Mouse (Mus musculus): Measurements from ENCODE around the gene Kcnj3. TPM values are rescaled to one million over a fixed set of nuclear protein-coding genes. Genes with fewer than 3 reads are reported as not detected.
"Not testable (repeated sequence)": the region's sequence is repeated elsewhere in the genome, so short reads cannot be mapped to it uniquely, and the experiment has no call there.

Kcnj3 gene
- polyA plus RNA-seq, 2 experiments = 0.45 to 0.48 TPM

DNA sequence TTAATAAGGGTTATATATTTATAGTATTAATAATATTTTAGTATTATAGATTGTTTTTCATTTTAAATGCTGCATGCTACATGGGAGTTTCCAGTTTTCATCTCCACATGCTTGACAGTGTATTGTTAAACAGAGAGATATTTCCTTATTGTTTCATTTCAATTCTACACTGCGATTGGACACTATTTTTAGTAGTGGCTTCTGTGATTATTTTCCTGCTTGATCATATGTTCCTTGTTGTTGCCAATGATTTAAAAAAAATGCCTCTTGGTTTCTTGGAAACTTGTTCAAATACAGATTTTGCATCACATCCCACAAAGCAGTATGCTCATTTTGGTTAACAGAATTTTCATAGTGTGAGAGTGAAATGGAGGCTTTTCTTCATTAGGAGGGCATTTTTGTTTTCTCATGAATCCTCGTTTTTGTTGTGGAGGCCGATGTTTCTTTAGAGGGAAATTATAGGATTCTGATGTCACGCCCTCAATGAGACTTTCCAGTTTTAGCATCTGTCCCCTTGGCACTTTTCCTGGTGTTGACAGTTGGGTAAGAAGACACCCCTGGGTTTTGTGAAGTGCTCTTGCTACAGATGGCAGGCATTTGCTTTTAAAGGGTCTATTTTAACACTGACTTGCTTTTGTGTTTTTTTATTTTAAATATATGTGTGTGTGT lies 44.3 kb downstream of the Kcnj3 start:
- Histone ChIP-seq H3K27me3 (ENCODE audit: control insufficient read depth, insufficient read depth, low read length) (no peaks in the 10 kb centered on the region), H3K4me3 (replicated peaks; ENCODE audit: low read length) (no peak overlapping the region), H3K4me2 (replicated peaks; ENCODE audit: low read depth, low read length, severe bottlenecking) (no peak overlapping the region), H3K36me3 (ENCODE audit: control insufficient read depth, insufficient read depth, low read length) (no peaks in the 10 kb centered on the region), H3K4me1 (ENCODE audit: control insufficient read depth, insufficient read depth, low read length) (no peaks in the 10 kb centered on the region), H3K9me3 (ENCODE audit: control insufficient read depth, low read length) (no peaks in the 10 kb centered on the region), H3K9ac (ENCODE audit: low read depth, low read length, severe bottlenecking) (no peak overlapping the region), H3K27ac (replicated peaks; ENCODE audit: low read depth, low read length) (no peak overlapping the region)
- 79% methylated on average over 4 of the region's 4 CpGs for WGBS
- DNase-seq (ENCODE audit: low spot score) = no peak
- TF ChIP-seq POLR2A (IDR thresholded peaks at IDR 0.05; ENCODE audit: borderline replicate concordance, extremely low read depth, insufficient read depth, insufficient read length) = no peak
- no peak for ATAC-seq (ENCODE audit: low FRiP score, low read depth)

- Histone ChIP-seq H3K4me1 (ENCODE audit: control insufficient read depth, insufficient read depth, low read length) (no peaks in the 10 kb centered on the region), H3K9me3 (ENCODE audit: control insufficient read depth, low read length) (no peaks in the 10 kb centered on the region), H3K9ac (ENCODE audit: low read depth, low read length, severe bottlenecking) (no peak overlapping the region), H3K27ac (replicated peaks; ENCODE audit: low read depth, low read length) (no peak overlapping the region), H3K4me2 (replicated peaks; ENCODE audit: low read depth, low read length, severe bottlenecking) (no peak overlapping the region), H3K36me3 (ENCODE audit: control insufficient read depth, insufficient read depth, low read length) (no peaks in the 10 kb centered on the region), H3K4me3 (replicated peaks; ENCODE audit: low read length) (no peak overlapping the region), H3K27me3 (ENCODE audit: control insufficient read depth, insufficient read depth, low read length) (no peaks in the 10 kb centered on the region)
- no peak for TF ChIP-seq POLR2A (IDR thresholded peaks at IDR 0.05; ENCODE audit: borderline replicate concordance, extremely low read depth, insufficient read depth, insufficient read length)
- no peak for DNase-seq (ENCODE audit: low spot score)
- ATAC-seq (ENCODE audit: low FRiP score, low read depth) = no peak
Measured at GRCm38 (mm10) chr2:55480602-55480965, 44.8 kb downstream of the Kcnj3 start.

DNA sequence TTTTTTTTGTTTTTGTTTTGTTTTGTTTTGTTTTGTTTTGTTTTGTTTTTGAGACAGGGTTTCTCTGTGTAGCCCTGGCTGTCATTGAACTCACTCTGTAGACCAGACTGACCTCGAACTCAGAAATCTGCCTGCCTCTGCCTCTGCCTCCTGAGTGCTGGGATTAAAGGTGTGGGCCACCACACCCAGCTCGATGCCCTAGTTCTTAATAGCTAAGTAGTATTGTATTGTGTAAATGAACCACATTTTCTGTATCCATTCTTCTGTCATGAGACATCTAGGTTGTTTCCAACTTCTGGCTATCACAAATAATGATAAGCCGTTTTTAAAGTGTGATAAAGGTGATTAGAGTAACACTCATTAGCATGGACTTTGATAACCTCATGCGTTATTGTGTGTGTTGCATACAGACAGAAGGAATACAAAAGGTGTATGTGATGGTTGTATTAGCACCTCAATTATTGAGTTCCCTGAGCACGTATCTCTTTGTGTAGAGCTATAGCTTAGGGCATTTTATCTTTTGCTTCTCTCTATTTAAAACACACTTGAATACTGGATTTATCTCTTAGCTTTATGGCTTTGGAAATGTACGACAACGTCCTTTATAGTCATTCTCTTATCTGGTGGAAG lies 49.8 kb downstream of the Kcnj3 start:
- H3K4me3 ChIP-seq (replicated peaks; ENCODE audit: low read length); H3K4me1 ChIP-seq (ENCODE audit: control insufficient read depth, insufficient read depth, low read length); H3K9ac ChIP-seq (ENCODE audit: low read depth, low read length, severe bottlenecking); H3K27ac ChIP-seq (replicated peaks; ENCODE audit: low read depth, low read length); H3K27me3 ChIP-seq (ENCODE audit: control insufficient read depth, insufficient read depth, low read length); H3K4me2 ChIP-seq (replicated peaks; ENCODE audit: low read depth, low read length, severe bottlenecking); ATAC-seq (ENCODE audit: low FRiP score, low read depth); DNase-seq (ENCODE audit: low spot score); H3K9me3 ChIP-seq (ENCODE audit: control insufficient read depth, low read length); H3K36me3 ChIP-seq (ENCODE audit: control insufficient read depth, insufficient read depth, low read length): not testable (repeated sequence)
- 87% methylated on average over 7 of the region's 7 CpGs for WGBS

DNA sequence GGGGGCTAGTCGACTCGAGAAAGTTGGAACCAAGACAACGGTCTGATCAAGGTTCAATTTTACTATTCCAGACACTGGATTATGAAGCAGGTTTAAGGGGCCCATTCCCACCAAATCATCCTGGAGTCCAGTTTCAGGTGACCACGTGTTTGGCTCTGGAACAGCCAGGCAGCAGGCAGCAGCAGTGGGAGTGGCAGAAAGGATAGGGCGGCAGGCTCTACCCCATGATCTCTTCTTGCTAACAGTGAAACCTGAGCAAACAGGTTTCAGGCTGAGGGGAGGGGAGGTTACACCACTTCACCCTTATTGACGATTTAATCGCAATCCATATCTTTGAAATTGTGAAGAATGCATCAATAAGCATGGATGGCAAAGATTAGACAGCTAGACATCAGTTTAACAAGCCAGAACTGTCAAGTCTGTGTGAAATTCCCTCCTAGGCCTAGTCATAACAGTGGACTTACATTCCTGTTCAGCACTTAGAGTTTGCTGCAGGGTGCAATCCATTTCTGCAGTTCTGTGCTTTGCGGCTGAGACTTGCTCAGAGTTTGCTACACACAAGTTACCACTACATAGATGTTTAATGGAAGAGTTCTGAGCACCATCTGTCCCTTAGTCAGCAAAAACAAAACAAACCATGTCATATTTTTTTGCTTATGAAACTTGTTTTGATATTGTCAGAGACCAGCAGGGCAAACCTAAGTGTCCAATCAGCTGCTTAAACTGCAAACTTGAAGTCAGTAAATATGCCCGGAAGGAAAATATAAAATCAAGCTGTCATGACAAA lies 67.8 kb downstream of the Kcnj3 start:
- Histone ChIP-seq H3K9me3 (ENCODE audit: control insufficient read depth, low read length) (no peaks in the 10 kb centered on the region), H3K4me3 (replicated peaks; ENCODE audit: low read length) (no peak overlapping the region), H3K27me3 (ENCODE audit: control insufficient read depth, insufficient read depth, low read length) (no peaks in the 10 kb centered on the region), H3K27ac (replicated peaks; ENCODE audit: low read depth, low read length) (no peak overlapping the region), H3K4me2 (replicated peaks; ENCODE audit: low read depth, low read length, severe bottlenecking) (no peak overlapping the region), H3K9ac (ENCODE audit: low read depth, low read length, severe bottlenecking) (no peak overlapping the region), H3K36me3 (ENCODE audit: control insufficient read depth, insufficient read depth, low read length) (no peaks in the 10 kb centered on the region), H3K4me1 (ENCODE audit: control insufficient read depth, insufficient read depth, low read length) (no peaks in the 10 kb centered on the region; the same call in 1 of the 2 replicates)
- WGBS = 53% methylated on average over 9 of the region's 9 CpGs
- no peak for ATAC-seq (ENCODE audit: low FRiP score, low read depth)
- no peak for TF ChIP-seq POLR2A (IDR thresholded peaks at IDR 0.05; ENCODE audit: borderline replicate concordance, extremely low read depth, insufficient read depth, insufficient read length)
- DNase-seq (ENCODE audit: low spot score) = no peak

- no peak overlapping the region for H3K27ac ChIP-seq (replicated peaks; ENCODE audit: low read depth, low read length)
- no peak for TF ChIP-seq POLR2A (IDR thresholded peaks at IDR 0.05; ENCODE audit: borderline replicate concordance, extremely low read depth, insufficient read depth, insufficient read length)
- 93% methylated on average over 1 of the region's 1 CpGs for WGBS
- no peaks in the 10 kb centered on the region for H3K27me3 ChIP-seq (ENCODE audit: control insufficient read depth, insufficient read depth, low read length)
- no peak overlapping the region for H3K9ac ChIP-seq (ENCODE audit: low read depth, low read length, severe bottlenecking)
- H3K4me3 ChIP-seq (replicated peaks; ENCODE audit: low read length) = no peak overlapping the region
- no peaks in the 10 kb centered on the region for H3K9me3 ChIP-seq (ENCODE audit: control insufficient read depth, low read length)
- ATAC-seq (ENCODE audit: low FRiP score, low read depth) (no peak), DNase-seq (ENCODE audit: low spot score) (no peak)
- no peaks in the 10 kb centered on the region; the same call in 1 of the 2 replicates for H3K4me1 ChIP-seq (ENCODE audit: control insufficient read depth, insufficient read depth, low read length)
- H3K36me3 ChIP-seq (ENCODE audit: control insufficient read depth, insufficient read depth, low read length) = no peaks in the 10 kb centered on the region
- H3K4me2 ChIP-seq (replicated peaks; ENCODE audit: low read depth, low read length, severe bottlenecking) = no peak overlapping the region
Measured at GRCm38 (mm10) chr2:55505712-55506111, 69.9 kb downstream of the Kcnj3 start.

Measured in limb, embryonic 14.5 days (tissue).